Mouse (Mus musculus) bone marrow, adult 2 months (tissue): ENCODE results near the gene Rbm45.

Experiments
- CTCF ChIP-seq: fragments of 200-500 bp; IDR thresholded peaks from 2 replicates; pipeline ENCODE4 v1.5.1; 2011; ENCODE audit warnings: low read length, control low read depth; ENCODE audit not compliant: control insufficient read depth, insufficient read depth
- POLR2A ChIP-seq: fragments of 200-500 bp; IDR thresholded peaks from 2 replicates; pipeline ENCODE4 v1.6.1; 2011; ENCODE audit warnings: low read depth, mild to moderate bottlenecking, control low read depth, low read length, borderline replicate concordance; ENCODE audit not compliant: control insufficient read depth

DNA sequence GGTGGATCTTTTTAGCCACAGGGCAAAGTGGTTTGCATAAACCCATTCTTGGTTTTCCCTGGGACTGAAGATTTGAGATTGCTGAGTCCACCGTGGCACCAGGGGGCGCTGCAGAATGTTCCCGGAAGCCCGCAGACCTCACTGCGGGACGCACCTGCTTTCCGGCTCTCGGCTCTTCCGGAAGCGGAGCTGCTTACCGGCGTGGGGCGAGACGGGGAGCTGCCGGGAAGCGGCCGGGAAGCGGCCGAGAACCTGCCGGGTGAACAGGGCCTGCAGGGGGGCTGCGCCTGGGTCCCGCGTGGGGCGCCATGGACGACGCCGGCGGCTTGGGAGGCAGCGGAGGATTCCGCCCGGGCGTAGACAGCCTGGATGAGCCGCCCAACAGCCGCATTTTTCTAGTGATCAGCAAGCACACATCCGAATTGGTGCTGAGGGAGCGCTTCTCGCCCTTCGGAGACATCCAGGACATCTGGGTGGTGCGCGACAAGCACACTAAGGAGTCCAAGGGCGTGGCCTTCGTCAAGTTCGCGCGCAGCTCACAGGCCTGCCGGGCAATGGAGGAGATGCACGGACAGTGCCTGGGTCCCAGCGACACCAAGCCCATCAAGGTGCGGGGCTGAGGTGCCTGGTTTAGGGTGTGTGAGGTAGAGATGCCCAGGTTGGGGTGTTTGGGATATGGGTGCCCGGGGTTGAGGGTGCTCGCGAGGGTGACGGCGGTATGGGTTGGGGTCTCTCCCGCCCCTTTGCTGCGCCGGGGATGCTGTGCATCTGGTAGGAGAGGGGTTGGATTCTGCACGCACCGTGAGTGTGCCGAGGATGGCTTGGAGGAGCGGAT lies at the start of gene Rbm45:
- TF ChIP-seq CTCF (peak; percentile 83), POLR2A (peak; percentile 62; the same call in 1 of the 2 replicates)
